In the genomic region with DNA sequence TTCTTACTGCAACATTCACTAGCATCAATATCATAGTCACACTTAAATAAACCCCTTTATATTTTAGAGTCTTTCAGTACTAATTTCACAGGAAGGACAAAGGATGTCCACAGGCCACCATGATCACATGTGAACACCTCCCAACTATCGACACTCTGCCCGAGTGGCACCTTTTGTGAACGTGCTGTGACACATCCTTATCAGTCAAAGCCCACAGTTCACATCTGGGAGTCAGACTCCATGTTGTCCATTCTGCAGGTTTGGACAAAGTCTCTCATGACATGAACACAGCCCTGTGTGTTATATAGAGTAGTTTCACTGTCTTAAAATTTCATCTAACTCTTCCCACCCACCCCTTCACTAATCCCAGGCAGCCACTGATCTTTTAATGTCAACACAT, we compare ENCODE assay signal across 19 mouse cellular contexts.
DNase-seq lines count a peak whose midpoint lies in the region; ATAC-seq and TF ChIP-seq lines count a peak whose summit lies in the region.
"Had no signal": no experiment of that assay in that cellular context is flagged by ENCODE, and none has a peak within 500 bp of the region (broad histone marks: within the 10 kb centered on the region; RNA-seq: fewer than 3 reads in every experiment).

No protein-coding gene starts in this region.

- H3K4me1 ChIP-seq in heart, adult 2 months (ENCODE audit: control insufficient read depth, insufficient read depth, low read length): no peaks in the 10 kb centered on the region
- no peaks in the 10 kb centered on the region for H3K4me1 ChIP-seq in midbrain, embryonic 11.5 days (ENCODE audit: control insufficient read depth, insufficient read depth, low read length)
- H3K4me1 ChIP-seq in midbrain, embryonic 15.5 days: no peaks in the 10 kb centered on the region

- no peaks in the 10 kb centered on the region for H3K79me2 ChIP-seq in heart, adult 2 months (replicated peaks; ENCODE audit: control insufficient read depth, insufficient read depth, low read length)

- no peak overlapping the region for H3K4me2 ChIP-seq in midbrain, embryonic 11.5 days
- H3K4me2 ChIP-seq in midbrain, embryonic 15.5 days: no peak overlapping the region

- ATAC-seq in midbrain, embryonic 11.5 days (ENCODE audit: low FRiP score): no peak
- ATAC-seq in midbrain, embryonic 15.5 days (replicated peaks): no peak
- ATAC-seq: activated CD4-positive, CD25-positive, alpha-beta regulatory T cell, adult 4 months; CD4-positive, CD25-positive, alpha-beta regulatory T cell, adult 4 months; Patski had no signal

- H3K36me3 ChIP-seq in heart, adult 2 months (ENCODE audit: control insufficient read depth, insufficient read depth, low read length): no peaks in the 10 kb centered on the region
- H3K36me3 ChIP-seq in midbrain, embryonic 11.5 days (ENCODE audit: control insufficient read depth, insufficient read depth, low read length): no peaks in the 10 kb centered on the region
- no peaks in the 10 kb centered on the region for H3K36me3 ChIP-seq in midbrain, embryonic 15.5 days (replicated peaks)
- H3K36me3 ChIP-seq: G1E had no signal

- H3K27me3 ChIP-seq in heart, adult 2 months (ENCODE audit: control insufficient read depth, insufficient read depth, low read length): no peaks in the 10 kb centered on the region
- no peaks in the 10 kb centered on the region for H3K27me3 ChIP-seq in midbrain, embryonic 11.5 days (ENCODE audit: control insufficient read depth, insufficient read depth, low read length)
- H3K27me3 ChIP-seq in midbrain, embryonic 15.5 days (replicated peaks): no peaks in the 10 kb centered on the region
- H3K27me3 ChIP-seq: CH12.LX, Patski had no signal

- no peaks in the 10 kb centered on the region for H3K9me3 ChIP-seq in midbrain, embryonic 11.5 days (ENCODE audit: control insufficient read depth, low read length)
- no peaks in the 10 kb centered on the region for H3K9me3 ChIP-seq in midbrain, embryonic 15.5 days
- H3K9me3 ChIP-seq: G1E had no signal

- H3K27ac ChIP-seq in heart, adult 2 months: no peak overlapping the region
- no peak overlapping the region for H3K27ac ChIP-seq in midbrain, embryonic 11.5 days (ENCODE audit: low read depth, low read length)
- H3K27ac ChIP-seq in midbrain, embryonic 15.5 days: no peak overlapping the region

- H3K9ac ChIP-seq in heart, adult 2 months (ENCODE audit: low read depth, low read length): no peak overlapping the region
- H3K9ac ChIP-seq in midbrain, embryonic 11.5 days (ENCODE audit: low read length): no peak overlapping the region
- H3K9ac ChIP-seq in midbrain, embryonic 15.5 days: no peak overlapping the region

- WGBS in heart, adult 2 months: 58% methylated on average over 3 of the region's 3 CpGs
- WGBS in midbrain, embryonic 11.5 days: 86% methylated on average over 3 of the region's 3 CpGs
- 83% methylated on average over 3 of the region's 3 CpGs for WGBS in midbrain, embryonic 15.5 days

- TF ChIP-seq EP300 in heart, adult 2 months (IDR thresholded peaks at IDR 0.05; ENCODE audit: insufficient read depth, low read depth, low read length): no peak

- TF ChIP-seq CTCF in heart, adult 2 months (IDR thresholded peaks at IDR 0.05): no peak

- intact Hi-C loops in heart, adult 2 months (cut with DNase I): no loop called here

- H3K4me3 ChIP-seq in heart, adult 2 months: no peak overlapping the region
- H3K4me3 ChIP-seq in midbrain, embryonic 11.5 days (ENCODE audit: low read depth, low read length): no peak overlapping the region
- no peak overlapping the region for H3K4me3 ChIP-seq in midbrain, embryonic 15.5 days

- peak; percentile 71 for DNase-seq in heart, adult 11 months
- DNase-seq in heart, adult 2 months: no peak
- DNase-seq in midbrain, embryonic 11.5 days (ENCODE audit: low spot score, missing footprints): peak; percentile 57
- DNase-seq: adrenal gland, adult 2 months; adrenal gland, adult 8-10 months; adrenal gland, postnatal 10 days; adrenal gland, postnatal 14 days; adrenal gland, postnatal 25 days; adrenal gland, postnatal 36 days; B cell, adult 2 months; cerebellum, adult 11 months; cerebellum, adult 11-12 months; cerebellum, adult 18-20 months had no signal

- no peak for TF ChIP-seq POLR2A in heart, adult 2 months (IDR thresholded peaks at IDR 0.05; ENCODE audit: insufficient read depth, low read depth, low read length)

Comparison
In these comparisons a context has a peak if more than half of its experiments do, and no peak if none do; other contexts are left out.
1. DNase-seq: peak in heart, adult 11 months (single experiment) and midbrain, embryonic 11.5 days (single experiment); none in heart, adult 2 months (0 of 2).